Mouse (Mus musculus) liver, adult 2 months (tissue): ENCODE results near the gene Gm12184. TPM values are rescaled to one million over a fixed set of nuclear protein-coding genes. Genes with fewer than 3 reads are reported as not detected.

Source experiments
- DNase-seq: peaks from one replicate; pipeline ENCODE4 v3.0.0-alpha.2; 2011; ENCODE audit warnings: low read depth, low spot score; ENCODE audit errors: extremely low read depth
- H3K27ac ChIP-seq: fragments of 200-500 bp; replicated peaks from 2 replicates; pipeline ENCODE4 v1.5.1; 2012; ENCODE audit warnings: low read depth, mild to moderate bottlenecking, control low read depth, inconsistent platforms, low read length; ENCODE audit not compliant: insufficient read depth
- H3K27me3 ChIP-seq: fragments of 200-500 bp; 2 replicates; pipeline ENCODE4 v1.6.1; 2012; ENCODE audit warnings: mild to moderate bottlenecking, moderate library complexity, low read length, inconsistent platforms; ENCODE audit not compliant: control insufficient read depth, insufficient read depth
- H3K36me3 ChIP-seq: fragments of 200-500 bp; 2 replicates; pipeline ENCODE4 v1.6.1; 2012; ENCODE audit warnings: low read length, inconsistent platforms; ENCODE audit not compliant: control insufficient read depth, insufficient read depth
- H3K4me1 ChIP-seq: fragments of 200-500 bp; 2 replicates; pipeline ENCODE4 v1.6.1; 2011; ENCODE audit warnings: low read length; ENCODE audit not compliant: control insufficient read depth, insufficient read depth
- H3K4me3 ChIP-seq: fragments of 200-500 bp; 2 replicates; pipeline ENCODE4 v1.5.1; 2011; ENCODE audit warnings: low read depth, mild to moderate bottlenecking, control low read depth, low read length, moderate library complexity; ENCODE audit not compliant: insufficient read depth
- H3K79me2 ChIP-seq: fragments of 200-500 bp; 2 replicates; pipeline ENCODE4 v1.6.1; 2012; ENCODE audit warnings: inconsistent platforms, mild to moderate bottlenecking, low read length, moderate library complexity; ENCODE audit not compliant: control insufficient read depth, insufficient read depth
- H3K9ac ChIP-seq: fragments of 200-500 bp; 2 replicates; pipeline ENCODE4 v1.6.1; 2012; ENCODE audit warnings: low read depth, mild to moderate bottlenecking, control low read depth, inconsistent platforms, low read length
- CTCF ChIP-seq: fragments of 200-500 bp; IDR thresholded peaks from 2 replicates; pipeline ENCODE4 v1.5.1; 2011; ENCODE audit warnings: low read depth, low read length, control low read depth
- POLR2A ChIP-seq: fragments of 200-500 bp; IDR thresholded peaks from 2 replicates; pipeline ENCODE4 v1.6.1; 2011; ENCODE audit warnings: low read length, control low read depth; ENCODE audit not compliant: insufficient read depth; ENCODE audit errors: extremely low read depth
- WGBS: fragments of 180-500 bp; shearing (Covaris S2); methylation state at CpG from one replicate; pipeline ENCODE4 v1.1.7; 2018; 5-methylcytosine and 5-hydroxymethylcytosine counted together
- polyA plus RNA-seq: library from polyadenylated mRNA; depleted of rRNA; stranded (reverse); fragments of >200 nt; gene quantifications from 2 replicates; pipeline ENCODE4 v1.2.3, GENCODE M21; 2012
- total RNA-seq: library from RNA; depleted of rRNA; stranded (reverse); fragments of >200 nt; gene quantifications from 2 replicates; pipeline ENCODE4 v1.2.3, GENCODE M21; 2014

Gene Gm12184
- total and polyA plus RNA-seq, 2 experiments, result 1.5 to 5.5 TPM

- Histone ChIP-seq H3K27ac (no peak overlapping the region), H3K4me1 (peaks cover 6% of the 10 kb centered on the region), H3K4me3 (peak overlapping the region; percentile 28), H3K36me3 (no peaks in the 10 kb centered on the region), H3K9ac (no peak overlapping the region), H3K79me2 (no peaks in the 10 kb centered on the region), H3K27me3 (no peaks in the 10 kb centered on the region)
- 45% methylated on average over 9 of the region's 9 CpGs for WGBS
- no peak for DNase-seq
- TF ChIP-seq CTCF (no peak), POLR2A (no peak)
Measured at GRCm38 (mm10) chr11:48833078-48833730, 6.7 kb upstream of the Gm12184 start.

- Histone ChIP-seq H3K36me3 (no peaks in the 10 kb centered on the region), H3K4me1 (peaks cover 4% of the 10 kb centered on the region; the same call in 1 of the 2 replicates), H3K9ac (no peak overlapping the region), H3K79me2 (no peaks in the 10 kb centered on the region), H3K4me3 (no peak overlapping the region), H3K27me3 (no peaks in the 10 kb centered on the region), H3K27ac (no peak overlapping the region)
- WGBS, result 76% methylated on average over 2 of the region's 2 CpGs
- DNase-seq, result no peak
- TF ChIP-seq CTCF (no peak), POLR2A (no peak)
Measured at GRCm38 (mm10) chr11:48831273-48831672, 4.8 kb upstream of the Gm12184 start.

DNA sequence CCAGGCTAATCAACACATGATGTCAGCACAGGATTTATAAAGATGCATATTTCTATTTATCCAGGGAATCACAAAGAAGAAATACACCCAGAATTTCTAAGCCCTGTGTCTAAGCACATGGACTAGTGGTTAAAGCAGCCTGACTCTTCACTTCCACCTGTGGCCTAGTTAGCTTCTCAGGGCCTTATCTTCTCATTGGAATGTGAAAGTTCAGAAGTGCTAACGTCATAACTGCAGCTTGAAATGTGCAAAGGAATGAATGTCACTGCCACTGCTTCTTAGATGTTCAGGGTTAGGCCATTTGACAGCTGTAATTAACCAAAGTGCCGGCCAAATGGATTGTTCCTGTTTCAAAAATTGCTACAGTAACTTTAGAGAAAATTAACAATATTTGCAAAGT is 3.8 kb upstream of the Gm12184 start:
- H3K9ac ChIP-seq, result no peak overlapping the region
- H3K27ac ChIP-seq, result no peak overlapping the region
- 64% methylated on average over 2 of the region's 2 CpGs for WGBS
- H3K4me1 ChIP-seq, result 0 out of 2 replicates have a peak, but pooled peaks cover 1% of the 10 kb centered on the region
- no peak for DNase-seq
- H3K4me3 ChIP-seq, result no peak overlapping the region
- TF ChIP-seq POLR2A, result no peak
- TF ChIP-seq CTCF, result no peak
- H3K36me3 ChIP-seq, result no peaks in the 10 kb centered on the region
- H3K27me3 ChIP-seq, result no peaks in the 10 kb centered on the region
- H3K79me2 ChIP-seq, result no peaks in the 10 kb centered on the region

- no peak for TF ChIP-seq CTCF
- no peak for TF ChIP-seq POLR2A
- no peak overlapping the region for H3K4me3 ChIP-seq
- H3K79me2 ChIP-seq, result no peaks in the 10 kb centered on the region
- DNase-seq, result no peak
- peaks cover 8% of the 10 kb centered on the region for H3K4me1 ChIP-seq
- H3K27ac ChIP-seq, result no peak overlapping the region
- H3K27me3 ChIP-seq, result no peaks in the 10 kb centered on the region
- 90% methylated on average over 6 of the region's 6 CpGs for WGBS
- H3K36me3 ChIP-seq, result no peaks in the 10 kb centered on the region
- H3K9ac ChIP-seq, result no peak overlapping the region
Measured at GRCm38 (mm10) chr11:48827926-48828325, 1.5 kb upstream of the Gm12184 start.

DNA sequence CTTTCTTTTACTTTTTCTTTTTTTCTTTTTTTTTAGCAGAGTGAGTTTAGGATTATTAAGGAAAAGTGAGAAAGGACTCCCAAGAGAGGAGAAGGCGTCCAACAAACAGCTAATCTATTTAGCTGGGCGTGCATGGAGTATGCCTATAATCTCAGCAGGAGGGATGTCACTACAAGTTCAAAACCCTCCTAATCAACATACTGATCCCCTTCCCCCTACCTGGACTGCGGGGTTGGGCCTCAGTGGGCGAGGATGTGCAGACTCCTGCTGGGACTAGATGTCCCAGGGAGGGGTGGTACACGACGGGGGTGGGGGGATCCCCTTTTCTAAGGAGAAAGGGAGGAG is 269 bp upstream of the Gm12184 start:
- peak overlapping the region; percentile 44 for H3K9ac ChIP-seq
- no peak for DNase-seq
- H3K36me3 ChIP-seq, result no peaks in the 10 kb centered on the region
- peaks cover 8% of the 10 kb centered on the region for H3K4me1 ChIP-seq
- TF ChIP-seq POLR2A, result no peak
- no peak for TF ChIP-seq CTCF
- peak overlapping the region; percentile 48 for H3K4me3 ChIP-seq
- 4% methylated on average over 6 of the region's 6 CpGs for WGBS
- no peaks in the 10 kb centered on the region for H3K79me2 ChIP-seq
- H3K27me3 ChIP-seq, result no peaks in the 10 kb centered on the region
- no peak overlapping the region for H3K27ac ChIP-seq

- TF ChIP-seq CTCF, result no peak
- no peak for TF ChIP-seq POLR2A
- Histone ChIP-seq H3K27ac (no peak overlapping the region), H3K4me3 (no peak overlapping the region), H3K79me2 (no peaks in the 10 kb centered on the region), H3K27me3 (no peaks in the 10 kb centered on the region), H3K9ac (no peak overlapping the region), H3K4me1 (peaks cover 13% of the 10 kb centered on the region), H3K36me3 (no peaks in the 10 kb centered on the region)
- DNase-seq, result no peak
- WGBS, result 43% methylated on average over 22 of the region's 22 CpGs
Measured at GRCm38 (mm10) chr11:48824311-48824830, 2.1 kb downstream of the Gm12184 start.
